Mouse (Mus musculus): ENCODE measurements around the gene Sult2a8.

DNA sequence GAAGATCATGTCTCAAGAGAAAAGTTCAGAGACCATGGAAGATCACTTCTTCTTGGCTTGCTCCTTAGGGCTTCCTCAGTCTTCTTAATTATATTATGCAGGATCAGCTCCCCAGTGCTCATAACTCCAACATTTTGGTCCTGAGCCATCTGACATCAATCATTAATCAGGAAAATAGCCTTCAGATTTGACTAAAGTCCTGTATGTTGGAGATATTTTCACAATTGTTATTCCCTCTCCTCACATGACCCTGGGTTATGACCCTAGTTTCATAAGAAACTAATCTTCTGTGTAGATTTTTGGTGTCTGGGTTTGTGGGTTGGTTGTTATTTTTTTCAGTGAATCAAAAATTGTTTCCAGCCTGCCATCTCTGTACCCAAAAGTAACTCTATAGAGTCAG, 7.0 kb downstream of the Sult2a8 start:
- TF ChIP-seq CTCF (IDR thresholded peaks at IDR 0.05; ENCODE audit: insufficient read depth, low read length) (no peak), POLR2A (IDR thresholded peaks at IDR 0.05; ENCODE audit: borderline replicate concordance, extremely low read depth, low read depth, low read length) (no peak)
